Mouse (Mus musculus) limb, embryonic 14.5 days (tissue): ENCODE results near the gene Sult4a1. TPM values are rescaled to one million over a fixed set of nuclear protein-coding genes. Genes with fewer than 3 reads are reported as not detected.

Experiments used
- ATAC-seq: fragments of 200-750 bp; cut with Nextera tagmentation; 2 replicates; pipeline ENCODE4 v1.8.0; 2017; ENCODE audit warnings: low read depth, moderate number of reproducible peaks, moderate TSS enrichment; ENCODE audit not compliant: low FRiP score
- DNase-seq: peaks from one replicate; pipeline ENCODE4 v3.0.0-alpha.2; 2015; ENCODE audit warnings: low spot score
- H3K27ac ChIP-seq: fragments of 300-500 bp; sonication (generic); replicated peaks from 2 replicates; pipeline ENCODE4 v1.5.1; 2014; ENCODE audit warnings: low read depth, mild to moderate bottlenecking, low read length, moderate library complexity, mixed read lengths
- H3K27me3 ChIP-seq: fragments of 300-500 bp; sonication (generic); 2 replicates; pipeline ENCODE4 v1.6.1; 2014; ENCODE audit warnings: low read length, mixed read lengths; ENCODE audit not compliant: control insufficient read depth, insufficient read depth
- H3K36me3 ChIP-seq: fragments of 300-500 bp; sonication (generic); 2 replicates; pipeline ENCODE4 v1.6.1; 2014; ENCODE audit warnings: mild to moderate bottlenecking, low read length, moderate library complexity, mixed read lengths; ENCODE audit not compliant: control insufficient read depth, insufficient read depth
- H3K4me1 ChIP-seq: fragments of 300-500 bp; sonication (generic); 2 replicates; pipeline ENCODE4 v1.6.1; 2014; ENCODE audit warnings: antibody characterized with exemption, low read length, mixed read lengths; ENCODE audit not compliant: control insufficient read depth, insufficient read depth
- H3K4me2 ChIP-seq: fragments of 300-500 bp; sonication (generic); replicated peaks from 2 replicates; pipeline ENCODE4 v1.6.1; 2014; ENCODE audit warnings: low read depth, mild to moderate bottlenecking, low read length, moderate library complexity; ENCODE audit not compliant: severe bottlenecking
- H3K4me3 ChIP-seq: fragments of 300-500 bp; sonication (generic); replicated peaks from 2 replicates; pipeline ENCODE4 v1.5.1; 2014; ENCODE audit warnings: low read length
- H3K9ac ChIP-seq: fragments of 300-500 bp; sonication (generic); 2 replicates; pipeline ENCODE4 v1.6.1; 2014; ENCODE audit warnings: mild to moderate bottlenecking, low read depth, low read length, moderate library complexity; ENCODE audit not compliant: severe bottlenecking
- H3K9me3 ChIP-seq: fragments of 300-500 bp; sonication (generic); 2 replicates; pipeline ENCODE4 v1.6.1; 2016; ENCODE audit warnings: low read length; ENCODE audit not compliant: control insufficient read depth
- POLR2A ChIP-seq: fragments of 200-500 bp; IDR thresholded peaks from 2 replicates; pipeline ENCODE4 v1.8.0; 2012; ENCODE audit warnings: inconsistent platforms, mild to moderate bottlenecking, moderate library complexity, borderline replicate concordance; ENCODE audit not compliant: insufficient read depth, insufficient read length; ENCODE audit errors: extremely low read depth
- WGBS: fragments of 180-500 bp; shearing (Covaris S2); extraction: QIAGEN DNeasy Blood & Tissue Kit; methylation state at CpG from one replicate; pipeline ENCODE4 v1.1.7; 2014; 5-methylcytosine and 5-hydroxymethylcytosine counted together
- polyA plus RNA-seq, 2 experiments: library from polyadenylated mRNA; depleted of rRNA in 1 of 2; stranded (reverse) in 1 of 2; unstranded in 1 of 2; fragments of >200 nt; fragmentation: Nextera tagmentation in 1 of 2; extraction: Ambion mirVana in 1 of 2; gene quantifications; 2 replicates each; pipeline versions ENCODE4 v1.2.1 to v1.2.3; 2012 to 2014

Gene Sult4a1
- 3.1 and 3.6 TPM in 2 replicates for polyA plus RNA-seq (2012; rRNA removed)
- 0.81 and 1.2 TPM in 2 replicates for polyA plus RNA-seq (2014; fragmentation: Nextera tagmentation; extraction: Ambion mirVana)

DNA sequence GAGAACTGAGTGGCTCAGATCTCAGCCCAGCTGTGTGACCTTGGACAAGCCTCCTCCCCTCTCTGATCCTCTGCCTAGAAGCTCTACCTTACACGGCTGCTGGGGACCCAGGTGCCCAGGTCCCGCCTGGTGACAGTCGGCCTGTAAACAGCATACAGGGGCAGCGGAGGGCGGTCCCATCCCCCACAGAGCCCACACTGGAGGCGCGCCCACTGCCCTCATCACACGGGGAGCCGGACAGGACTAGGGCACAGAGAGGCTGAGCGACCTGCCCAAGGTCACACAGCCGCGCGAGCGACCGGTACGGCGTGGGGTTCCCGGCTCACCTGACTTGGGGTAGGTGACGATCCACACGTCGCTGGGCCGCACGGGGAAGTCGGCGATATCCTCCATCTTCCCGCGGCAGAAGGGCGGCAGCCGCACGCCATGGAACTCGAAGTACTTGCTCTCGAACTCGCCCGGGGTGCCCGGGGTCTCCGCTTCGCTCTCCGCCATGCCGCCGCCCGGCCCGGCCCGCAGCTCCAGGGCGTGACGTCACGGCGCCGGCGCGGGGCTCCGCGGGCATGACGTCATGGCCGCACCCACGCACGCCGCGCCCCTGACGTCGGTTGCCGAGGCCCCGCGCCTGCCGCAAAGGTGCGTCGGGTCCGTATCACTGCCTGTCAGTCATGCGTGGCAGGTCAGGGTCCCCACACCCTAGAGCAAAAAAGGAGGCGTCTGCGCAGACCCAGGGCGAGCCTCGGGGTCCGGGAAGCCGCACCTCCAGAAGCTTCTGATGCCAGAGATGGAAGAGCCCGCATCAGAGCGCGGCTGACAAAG is at the start of gene Sult4a1:
Gene Sult4a1 (minus strand): TSS at position 650 of the 819 bp plus-strand sequence.
- H3K9me3 ChIP-seq = no peaks in the 10 kb centered on the region
- peaks cover 28% of the 10 kb centered on the region for H3K27me3 ChIP-seq
- TF ChIP-seq POLR2A = no peak
- ATAC-seq = no peak
- H3K4me2 ChIP-seq = peak within 1 kb of the TSS; percentile 88
- no peaks in the 10 kb centered on the region for H3K36me3 ChIP-seq
- no peaks in the 10 kb centered on the region for H3K4me1 ChIP-seq
- peak within 1 kb of the TSS; percentile 47 for H3K4me3 ChIP-seq
- DNase-seq = no peak
- peak within 1 kb of the TSS; percentile 46 for H3K9ac ChIP-seq
- WGBS = 2% methylated on average over 75 of the region's 77 CpGs
- H3K27ac ChIP-seq = no peak within 1 kb of the TSS

- Histone ChIP-seq H3K9me3 (no peaks in the 10 kb centered on the region), H3K36me3 (no peaks in the 10 kb centered on the region), H3K9ac (no peak overlapping the region), H3K4me3 (no peak overlapping the region), H3K4me1 (no peaks in the 10 kb centered on the region), H3K27ac (no peak overlapping the region), H3K4me2 (no peak overlapping the region), H3K27me3 (no peaks in the 10 kb centered on the region)
- DNase-seq (no peak), ATAC-seq (no peak)
- no peak for TF ChIP-seq POLR2A
- WGBS = 63% methylated on average over 5 of the region's 5 CpGs
These were observed 35.4 kb upstream of the Sult4a1 start for GRCm38 (mm10) chr15:84140929-84141328.

DNA sequence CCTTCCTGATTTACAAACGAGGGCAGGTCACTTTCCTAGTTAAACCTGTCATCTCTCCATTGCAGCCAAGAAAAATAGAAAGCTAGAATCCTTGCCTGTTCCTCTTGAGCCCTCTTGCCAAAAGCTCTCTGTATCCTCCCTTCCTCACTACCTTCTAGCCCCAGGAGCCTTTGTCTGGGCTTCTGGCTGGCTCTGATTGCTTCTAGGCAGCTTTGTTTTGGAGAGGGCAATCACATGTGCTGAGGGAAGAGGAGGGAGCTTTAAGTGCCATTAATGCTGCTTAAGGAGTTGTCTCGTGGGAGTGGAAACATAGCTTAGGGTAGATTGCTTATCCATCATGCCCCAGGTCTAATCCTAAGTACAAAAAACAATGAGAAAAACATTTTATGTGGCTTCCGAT is 34.6 kb upstream of the Sult4a1 start:
- Histone ChIP-seq H3K27me3 (no peaks in the 10 kb centered on the region), H3K9ac (no peak overlapping the region), H3K4me1 (no peaks in the 10 kb centered on the region), H3K27ac (no peak overlapping the region), H3K4me3 (no peak overlapping the region), H3K4me2 (no peak overlapping the region), H3K36me3 (no peaks in the 10 kb centered on the region), H3K9me3 (no peaks in the 10 kb centered on the region)
- 47% methylated on average over 3 of the region's 3 CpGs for WGBS
- DNase-seq = no peak
- no peak for TF ChIP-seq POLR2A
- no peak for ATAC-seq

DNA sequence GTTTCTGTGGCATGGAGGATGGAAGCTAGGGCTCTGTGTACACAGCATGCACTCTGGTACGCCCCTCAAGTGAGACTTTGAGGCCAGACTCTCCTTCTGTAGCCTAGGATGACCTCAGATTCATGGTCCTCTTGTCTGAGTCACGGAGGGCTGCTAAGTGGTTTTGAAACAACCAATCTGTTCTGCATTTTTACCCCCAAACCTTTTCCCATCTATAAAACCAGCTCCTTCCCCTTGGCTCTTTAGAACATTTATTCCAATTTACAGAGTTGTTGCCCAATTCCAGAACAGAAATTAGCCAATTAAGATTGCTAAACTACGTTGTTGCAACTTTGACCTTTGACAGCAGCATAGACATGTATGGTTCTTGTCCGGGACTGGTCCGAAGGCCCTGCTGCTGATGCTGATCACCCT is 34.0 kb upstream of the Sult4a1 start:
- no peak overlapping the region for H3K27ac ChIP-seq
- no peak overlapping the region for H3K9ac ChIP-seq
- 78% methylated on average over 5 of the region's 5 CpGs for WGBS
- no peak overlapping the region for H3K4me2 ChIP-seq
- H3K27me3 ChIP-seq = no peaks in the 10 kb centered on the region
- DNase-seq (no peak), ATAC-seq (no peak)
- no peaks in the 10 kb centered on the region for H3K36me3 ChIP-seq
- no peaks in the 10 kb centered on the region for H3K4me1 ChIP-seq
- H3K9me3 ChIP-seq = no peaks in the 10 kb centered on the region
- TF ChIP-seq POLR2A = no peak
- H3K4me3 ChIP-seq = no peak overlapping the region

DNA sequence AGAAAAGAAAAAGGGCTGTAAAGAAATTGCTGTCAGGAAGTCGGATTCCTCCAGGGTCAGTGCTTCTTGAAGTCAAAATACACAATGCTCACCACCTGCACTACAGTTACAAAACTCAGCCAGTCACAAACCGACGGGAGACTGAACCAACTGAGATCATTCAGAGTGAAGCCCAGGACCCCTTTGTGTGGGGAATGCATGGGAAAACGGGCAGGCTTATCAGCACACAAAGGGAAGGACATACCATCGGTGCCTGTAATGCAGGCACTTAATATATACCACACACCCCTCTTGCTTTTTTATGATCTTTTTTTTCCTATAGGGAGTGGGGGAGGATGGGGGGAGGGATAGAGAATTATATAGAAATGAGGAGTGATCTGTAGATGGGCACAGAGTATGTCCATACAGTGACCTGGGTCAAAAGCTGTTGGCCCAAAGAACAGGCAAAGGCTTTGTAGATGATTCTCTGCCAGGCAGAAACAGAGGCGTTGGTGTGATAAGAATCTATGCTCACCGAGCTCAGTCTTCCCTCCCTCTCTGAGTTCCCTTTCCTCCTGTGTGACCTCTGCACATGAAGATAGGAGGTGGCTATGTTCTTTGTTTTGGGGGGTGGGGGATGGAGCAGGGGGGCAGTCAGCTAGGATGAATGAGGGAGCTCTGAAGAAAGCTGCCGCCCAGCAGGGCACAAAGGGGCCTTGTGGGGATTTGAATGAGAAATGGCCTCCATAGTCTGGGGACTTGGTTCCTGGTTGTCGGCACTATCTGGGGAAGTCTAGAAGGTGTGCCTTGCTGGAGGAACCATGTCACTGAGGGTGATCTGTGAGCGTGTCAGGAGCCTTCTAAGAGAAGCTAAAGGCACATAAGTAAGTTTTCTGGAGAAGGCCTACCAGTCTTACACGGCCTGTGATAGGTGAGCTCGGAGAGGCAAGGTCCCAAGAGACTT is 31.2 kb upstream of the Sult4a1 start:
- H3K4me2 ChIP-seq = no peak overlapping the region
- no peak overlapping the region for H3K27ac ChIP-seq
- no peak for DNase-seq
- H3K9me3 ChIP-seq = no peaks in the 10 kb centered on the region
- TF ChIP-seq POLR2A = no peak
- H3K27me3 ChIP-seq = no peaks in the 10 kb centered on the region
- WGBS = 59% methylated on average over 12 of the region's 12 CpGs
- H3K4me3 ChIP-seq = no peak overlapping the region
- no peak overlapping the region for H3K9ac ChIP-seq
- H3K4me1 ChIP-seq = no peaks in the 10 kb centered on the region
- ATAC-seq = no peak
- H3K36me3 ChIP-seq = no peaks in the 10 kb centered on the region
